Mouse (Mus musculus) lung, adult 2 months (tissue): ENCODE measurements around the gene Vmn1r119. TPM values are rescaled to one million over a fixed set of nuclear protein-coding genes. Genes with fewer than 3 reads are reported as not detected.
"Not testable (repeated sequence)": the region's sequence is repeated elsewhere in the genome, so short reads cannot be mapped to it uniquely, and the experiment has no call there.

Source experiments
- DNase-seq: peaks from one replicate; pipeline ENCODE4 v3.0.0; 2022
- H3K4me1 ChIP-seq: fragments of 200-500 bp; 2 replicates; pipeline ENCODE4 v1.6.1; 2011; ENCODE audit warnings: low read length; ENCODE audit not compliant: control insufficient read depth, insufficient read depth
- H3K4me3 ChIP-seq: fragments of 200-500 bp; replicated peaks from 2 replicates; pipeline ENCODE3; 2011; ENCODE audit warnings: low read depth, mild to moderate bottlenecking, control low read depth, low read length; ENCODE audit errors: extremely low read depth
- WGBS: fragments of 180-500 bp; shearing (Covaris S2); methylation state at CpG from one replicate; pipeline ENCODE4 v1.1.7; 2018; 5-methylcytosine and 5-hydroxymethylcytosine counted together
- polyA plus RNA-seq: library from polyadenylated mRNA; depleted of rRNA; stranded (reverse); fragments of >200 nt; gene quantifications from 2 replicates; pipeline ENCODE4 v1.2.3, GENCODE M21; 2012; rRNA removed

Gene Vmn1r119
- polyA plus RNA-seq, result not detected in 2 replicates

DNA sequence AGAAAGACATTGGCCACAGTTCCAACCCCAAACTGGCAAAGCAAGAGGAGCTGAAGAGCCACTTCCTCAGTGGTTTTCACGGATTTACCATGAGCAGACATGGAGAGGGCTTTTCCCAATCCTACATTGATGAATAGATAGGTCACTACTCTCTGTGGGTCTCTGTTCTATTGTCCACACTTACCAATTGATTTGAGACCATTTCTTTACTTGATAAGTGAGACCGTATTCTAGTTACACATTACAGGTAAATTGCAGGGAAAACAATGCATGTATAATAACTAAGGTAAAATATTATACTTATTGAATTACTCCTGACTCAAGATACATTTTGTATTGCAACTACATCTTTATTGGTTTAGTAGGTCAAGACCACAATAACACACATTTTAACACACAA lies at the start of gene Vmn1r119:
TSS of gene Vmn1r119 (minus strand) at position 101 of the 400 bp plus-strand sequence.
- not testable (repeated sequence) for DNase-seq, H3K4me1 ChIP-seq, H3K4me3 ChIP-seq
- no CpG with 5 or more reads among the region's 2 CpGs for WGBS

- not testable (repeated sequence) for H3K4me1 ChIP-seq, DNase-seq, H3K4me3 ChIP-seq
- 90% methylated on average over 1 of the region's 1 CpGs for WGBS
Observed at GRCm38 (mm10) chr7:21053684-21054083, 41.4 kb upstream of the Vmn1r119 start, which contains the start of gene Vmn1r120. Gene Vmn1r120 (minus strand): TSS chr7:21053784.

Other genes starting within 250 kb of the Vmn1r119 start
- gene Vmn1r112, start 241.3 kb downstream of the Vmn1r119 start, polyA plus RNA-seq, result not detected in 2 replicates
- not detected in 2 replicates for gene Vmn1r113, start 225.2 kb downstream of the Vmn1r119 start, polyA plus RNA-seq
- not detected in 2 replicates for gene Vmn1r114, start 200.3 kb downstream of the Vmn1r119 start, polyA plus RNA-seq
- gene Vmn1r115, start 167.5 kb downstream of the Vmn1r119 start, polyA plus RNA-seq, result not detected in 2 replicates
- not detected in 2 replicates for gene Vmn1r116, start 140.2 kb downstream of the Vmn1r119 start, polyA plus RNA-seq
- gene Vmn1r117, start 128.3 kb downstream of the Vmn1r119 start, polyA plus RNA-seq, result not detected in 2 replicates
- gene Vmn1r118, start 100.1 kb downstream of the Vmn1r119 start, polyA plus RNA-seq, result not detected in 2 replicates
- gene Vmn1r120, start 41.3 kb upstream of the Vmn1r119 start, polyA plus RNA-seq, result not detected in 2 replicates
- gene Vmn1r121, start 86.1 kb upstream of the Vmn1r119 start, polyA plus RNA-seq, result not detected in 2 replicates
- gene Vmn1r122, start 121.7 kb upstream of the Vmn1r119 start, polyA plus RNA-seq, result not detected in 2 replicates
- gene Vmn1r123, start 149.7 kb upstream of the Vmn1r119 start, polyA plus RNA-seq, result not detected in 2 replicates
- not detected in 2 replicates for gene Gm5157, start 178.0 kb upstream of the Vmn1r119 start, polyA plus RNA-seq
- not detected in 2 replicates for gene Vmn1r124, start 248.2 kb upstream of the Vmn1r119 start, polyA plus RNA-seq